Mouse (Mus musculus): ENCODE data around the gene Olfr1107. TPM values are rescaled to one million over a fixed set of nuclear protein-coding genes. Genes with fewer than 3 reads are reported as not detected.

Olfr1107 gene
- polyA plus RNA-seq (2014; fragmentation: Nextera tagmentation; extraction: Ambion mirVana) = not detected in 2 replicates

DNA sequence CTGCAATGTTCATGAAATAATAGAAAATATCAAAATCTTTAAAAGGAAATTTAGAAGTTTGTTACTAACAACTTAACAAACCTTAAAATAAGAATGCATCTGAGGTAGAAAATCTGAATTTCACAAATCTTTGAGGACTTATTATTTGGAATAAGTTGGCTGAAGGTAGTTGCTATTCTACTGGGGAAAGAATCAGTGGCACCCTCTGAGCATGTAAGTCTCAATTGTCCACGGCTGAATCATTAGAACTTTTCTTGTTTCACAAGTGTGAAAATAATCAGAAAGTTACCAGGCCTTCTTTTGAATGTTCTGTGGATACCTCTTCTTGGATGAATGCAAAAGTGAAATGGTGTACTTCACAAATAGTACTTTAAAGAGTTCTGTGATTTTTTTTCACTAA, at the start of gene Olfr1107:
Gene Olfr1107 (minus strand): TSS at position 101 of the 400 bp plus-strand sequence.
- Histone ChIP-seq H3K27me3 (replicated peaks; ENCODE audit: control insufficient read depth, insufficient read depth, low read length) (no peaks in the 10 kb centered on the region), H3K9ac (ENCODE audit: low read length) (no peak within 1 kb of the TSS), H3K4me2 (ENCODE audit: low read length) (no peak within 1 kb of the TSS), H3K4me1 (replicated peaks; ENCODE audit: control insufficient read depth, insufficient read depth, low read length) (no peaks in the 10 kb centered on the region), H3K4me3 (ENCODE audit: low read depth, low read length) (no peak within 1 kb of the TSS), H3K27ac (ENCODE audit: low read depth) (no peak within 1 kb of the TSS), H3K9me3 (ENCODE audit: control insufficient read depth, low read length) (no peaks in the 10 kb centered on the region), H3K36me3 (ENCODE audit: control insufficient read depth, insufficient read depth, low read length) (no peaks in the 10 kb centered on the region)
- ATAC-seq (replicated peaks; ENCODE audit: low FRiP score, low TSS enrichment, low read depth) (no peak), DNase-seq (ENCODE audit: low spot score) (no peak)
- WGBS = 92% methylated on average over 1 of the region's 1 CpGs

GRCm38 (mm10) chr2:87114467-87114866, 38.9 kb upstream of the Olfr1107 start, which contains the start of gene Olfr259:
Olfr259 (minus strand) TSS chr2:87114567.
- H3K4me2 ChIP-seq (ENCODE audit: low read length) = no peak within 1 kb of the TSS
- DNase-seq (ENCODE audit: low spot score) = no peak
- ATAC-seq (replicated peaks; ENCODE audit: low FRiP score, low TSS enrichment, low read depth) = no peak
- no peaks in the 10 kb centered on the region for H3K9me3 ChIP-seq (ENCODE audit: control insufficient read depth, low read length)
- no peaks in the 10 kb centered on the region for H3K36me3 ChIP-seq (ENCODE audit: control insufficient read depth, insufficient read depth, low read length)
- no peak within 1 kb of the TSS for H3K9ac ChIP-seq (ENCODE audit: low read length)
- no peaks in the 10 kb centered on the region for H3K4me1 ChIP-seq (replicated peaks; ENCODE audit: control insufficient read depth, insufficient read depth, low read length)
- no peak within 1 kb of the TSS for H3K27ac ChIP-seq (ENCODE audit: low read depth)
- H3K4me3 ChIP-seq (ENCODE audit: low read depth, low read length) = no peak within 1 kb of the TSS
- no peaks in the 10 kb centered on the region for H3K27me3 ChIP-seq (replicated peaks; ENCODE audit: control insufficient read depth, insufficient read depth, low read length)

- H3K36me3 ChIP-seq (ENCODE audit: control insufficient read depth, insufficient read depth, low read length) = no peaks in the 10 kb centered on the region
- no peaks in the 10 kb centered on the region for H3K27me3 ChIP-seq (replicated peaks; ENCODE audit: control insufficient read depth, insufficient read depth, low read length)
- ATAC-seq (replicated peaks; ENCODE audit: low FRiP score, low TSS enrichment, low read depth) (no peak), DNase-seq (ENCODE audit: low spot score) (no peak)
- H3K9me3 ChIP-seq (ENCODE audit: control insufficient read depth, low read length) = no peaks in the 10 kb centered on the region
- no peak within 1 kb of the TSS for H3K4me3 ChIP-seq (ENCODE audit: low read depth, low read length)
- no peaks in the 10 kb centered on the region for H3K4me1 ChIP-seq (replicated peaks; ENCODE audit: control insufficient read depth, insufficient read depth, low read length)
- no peak within 1 kb of the TSS for H3K4me2 ChIP-seq (ENCODE audit: low read length)
- H3K27ac ChIP-seq (ENCODE audit: low read depth) = no peak within 1 kb of the TSS
- H3K9ac ChIP-seq (ENCODE audit: low read length) = no peak within 1 kb of the TSS
- 85% methylated on average over 1 of the region's 1 CpGs for WGBS
Observed at GRCm38 (mm10) chr2:87095908-87096307, 20.3 kb upstream of the Olfr1107 start, which contains the start of gene Olfr1109. Olfr1109 (minus strand) TSS chr2:87096008.

GRCm38 (mm10) chr2:87052173-87052572, 23.4 kb downstream of the Olfr1107 start, which contains the start of gene Olfr1106:
Olfr1106 (minus strand) TSS chr2:87052273.
- WGBS = 73% methylated on average over 1 of the region's 1 CpGs
- Histone ChIP-seq H3K27ac (ENCODE audit: low read depth) (no peak within 1 kb of the TSS), H3K4me1 (replicated peaks; ENCODE audit: control insufficient read depth, insufficient read depth, low read length) (no peaks in the 10 kb centered on the region), H3K4me2 (ENCODE audit: low read length) (no peak within 1 kb of the TSS), H3K4me3 (ENCODE audit: low read depth, low read length) (no peak within 1 kb of the TSS), H3K9ac (ENCODE audit: low read length) (no peak within 1 kb of the TSS), H3K36me3 (ENCODE audit: control insufficient read depth, insufficient read depth, low read length) (no peaks in the 10 kb centered on the region), H3K9me3 (ENCODE audit: control insufficient read depth, low read length) (no peaks in the 10 kb centered on the region), H3K27me3 (replicated peaks; ENCODE audit: control insufficient read depth, insufficient read depth, low read length) (no peaks in the 10 kb centered on the region)
- DNase-seq (ENCODE audit: low spot score) (no peak), ATAC-seq (replicated peaks; ENCODE audit: low FRiP score, low TSS enrichment, low read depth) (no peak)

DNA sequence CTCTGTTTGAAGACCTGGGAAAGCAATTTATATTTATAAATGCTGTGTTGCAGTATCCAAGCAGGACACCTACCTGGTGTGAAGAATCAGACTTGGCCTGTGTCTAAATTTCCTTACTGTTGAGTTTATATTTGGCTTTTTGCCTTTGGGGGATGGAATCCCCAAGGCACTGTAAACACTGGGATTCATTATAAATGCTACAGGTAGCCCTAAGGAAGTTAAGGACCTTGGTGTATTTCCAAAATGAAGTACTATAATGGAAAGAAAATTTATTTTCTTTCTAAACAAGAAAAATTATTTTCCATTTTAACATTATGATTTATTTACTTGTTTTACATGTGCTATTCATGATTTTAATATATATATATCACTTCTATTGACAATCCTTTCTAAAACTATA, 39.2 kb downstream of the Olfr1107 start, which contains the start of gene Olfr1105:
Gene Olfr1105 (minus strand): TSS at position 101 of the 400 bp plus-strand sequence.
- Histone ChIP-seq H3K36me3 (ENCODE audit: control insufficient read depth, insufficient read depth, low read length) (no peaks in the 10 kb centered on the region), H3K27me3 (replicated peaks; ENCODE audit: control insufficient read depth, insufficient read depth, low read length) (no peaks in the 10 kb centered on the region), H3K27ac (ENCODE audit: low read depth) (no peak within 1 kb of the TSS), H3K4me1 (replicated peaks; ENCODE audit: control insufficient read depth, insufficient read depth, low read length) (no peaks in the 10 kb centered on the region), H3K9me3 (ENCODE audit: control insufficient read depth, low read length) (no peaks in the 10 kb centered on the region), H3K9ac (ENCODE audit: low read length) (no peak within 1 kb of the TSS), H3K4me3 (ENCODE audit: low read depth, low read length) (no peak within 1 kb of the TSS), H3K4me2 (ENCODE audit: low read length) (no peak within 1 kb of the TSS)
- no peak for DNase-seq (ENCODE audit: low spot score)
- no peak for ATAC-seq (replicated peaks; ENCODE audit: low FRiP score, low TSS enrichment, low read depth)

- Histone ChIP-seq H3K9me3 (ENCODE audit: control insufficient read depth, low read length) (no peaks in the 10 kb centered on the region), H3K4me2 (ENCODE audit: low read length) (no peak within 1 kb of the TSS), H3K9ac (ENCODE audit: low read length) (no peak within 1 kb of the TSS), H3K36me3 (ENCODE audit: control insufficient read depth, insufficient read depth, low read length) (no peaks in the 10 kb centered on the region), H3K27ac (ENCODE audit: low read depth) (no peak within 1 kb of the TSS), H3K27me3 (replicated peaks; ENCODE audit: control insufficient read depth, insufficient read depth, low read length) (no peaks in the 10 kb centered on the region), H3K4me3 (ENCODE audit: low read depth, low read length) (no peak within 1 kb of the TSS), H3K4me1 (replicated peaks; ENCODE audit: control insufficient read depth, insufficient read depth, low read length) (no peaks in the 10 kb centered on the region)
- WGBS = 63% methylated on average over 1 of the region's 1 CpGs
- DNase-seq (ENCODE audit: low spot score) = no peak
- ATAC-seq (replicated peaks; ENCODE audit: low FRiP score, low TSS enrichment, low read depth) = no peak
Observed at GRCm38 (mm10) chr2:87026980-87027379, 48.6 kb downstream of the Olfr1107 start, which contains the start of gene Olfr1104. Olfr1104 (minus strand) TSS chr2:87027080.

Other genes starting within 250 kb of the Olfr1107 start
- not detected in 2 replicates for gene Olfr1095, start 224.1 kb downstream of the Olfr1107 start, polyA plus RNA-seq (2014; fragmentation: Nextera tagmentation; extraction: Ambion mirVana)
- not detected in 2 replicates for gene Gm13723, start 201.0 kb downstream of the Olfr1107 start, polyA plus RNA-seq (2014; fragmentation: Nextera tagmentation; extraction: Ambion mirVana)
- gene Olfr1097, start 183.6 kb downstream of the Olfr1107 start, polyA plus RNA-seq (2014; fragmentation: Nextera tagmentation; extraction: Ambion mirVana) = not detected in 2 replicates
- not detected in 2 replicates for gene Olfr1098, start 151.3 kb downstream of the Olfr1107 start, polyA plus RNA-seq (2014; fragmentation: Nextera tagmentation; extraction: Ambion mirVana)
- gene Olfr1099, start 115.1 kb downstream of the Olfr1107 start, polyA plus RNA-seq (2014; fragmentation: Nextera tagmentation; extraction: Ambion mirVana) = not detected in 2 replicates
- not detected in 2 replicates for gene Olfr1100, start 95.9 kb downstream of the Olfr1107 start, polyA plus RNA-seq (2014; fragmentation: Nextera tagmentation; extraction: Ambion mirVana)
- not detected in 2 replicates for gene Olfr1101, start 84.6 kb downstream of the Olfr1107 start, polyA plus RNA-seq (2014; fragmentation: Nextera tagmentation; extraction: Ambion mirVana)
- gene Olfr1102, start 77.4 kb downstream of the Olfr1107 start, polyA plus RNA-seq (2014; fragmentation: Nextera tagmentation; extraction: Ambion mirVana) = not detected in 2 replicates
- gene Olfr1104, start 48.7 kb downstream of the Olfr1107 start, polyA plus RNA-seq (2014; fragmentation: Nextera tagmentation; extraction: Ambion mirVana) = not detected in 2 replicates
- not detected in 2 replicates for gene Olfr1105, start 39.3 kb downstream of the Olfr1107 start, polyA plus RNA-seq (2014; fragmentation: Nextera tagmentation; extraction: Ambion mirVana)
- gene Olfr1106, start 23.5 kb downstream of the Olfr1107 start, polyA plus RNA-seq (2014; fragmentation: Nextera tagmentation; extraction: Ambion mirVana) = not detected in 2 replicates
- not detected in 2 replicates for gene Olfr1109, start 20.2 kb upstream of the Olfr1107 start, polyA plus RNA-seq (2014; fragmentation: Nextera tagmentation; extraction: Ambion mirVana)
- gene Olfr259, start 38.8 kb upstream of the Olfr1107 start, polyA plus RNA-seq (2014; fragmentation: Nextera tagmentation; extraction: Ambion mirVana) = not detected in 2 replicates
- not detected in 2 replicates for gene Olfr1110, start 64.5 kb upstream of the Olfr1107 start, polyA plus RNA-seq (2014; fragmentation: Nextera tagmentation; extraction: Ambion mirVana)
- gene Olfr1111, start 76.8 kb upstream of the Olfr1107 start, polyA plus RNA-seq (2014; fragmentation: Nextera tagmentation; extraction: Ambion mirVana) = not detected in 2 replicates
- gene Olfr1112, start 112.0 kb upstream of the Olfr1107 start, polyA plus RNA-seq (2014; fragmentation: Nextera tagmentation; extraction: Ambion mirVana) = not detected in 2 replicates
- not detected in 2 replicates for gene Olfr1113, start 133.2 kb upstream of the Olfr1107 start, polyA plus RNA-seq (2014; fragmentation: Nextera tagmentation; extraction: Ambion mirVana)
- gene Olfr1115, start 172.2 kb upstream of the Olfr1107 start, polyA plus RNA-seq (2014; fragmentation: Nextera tagmentation; extraction: Ambion mirVana) = not detected in 2 replicates
- gene Olfr1116, start 191.7 kb upstream of the Olfr1107 start, polyA plus RNA-seq (2014; fragmentation: Nextera tagmentation; extraction: Ambion mirVana) = not detected in 2 replicates
- gene Olfr1118, start 231.8 kb upstream of the Olfr1107 start, polyA plus RNA-seq (2014; fragmentation: Nextera tagmentation; extraction: Ambion mirVana) = not detected in 2 replicates

Measured in intestine, embryonic 14.5 days (tissue).